Comparison of ENCODE assay signal across 9 mouse cellular contexts in the genomic region with DNA sequence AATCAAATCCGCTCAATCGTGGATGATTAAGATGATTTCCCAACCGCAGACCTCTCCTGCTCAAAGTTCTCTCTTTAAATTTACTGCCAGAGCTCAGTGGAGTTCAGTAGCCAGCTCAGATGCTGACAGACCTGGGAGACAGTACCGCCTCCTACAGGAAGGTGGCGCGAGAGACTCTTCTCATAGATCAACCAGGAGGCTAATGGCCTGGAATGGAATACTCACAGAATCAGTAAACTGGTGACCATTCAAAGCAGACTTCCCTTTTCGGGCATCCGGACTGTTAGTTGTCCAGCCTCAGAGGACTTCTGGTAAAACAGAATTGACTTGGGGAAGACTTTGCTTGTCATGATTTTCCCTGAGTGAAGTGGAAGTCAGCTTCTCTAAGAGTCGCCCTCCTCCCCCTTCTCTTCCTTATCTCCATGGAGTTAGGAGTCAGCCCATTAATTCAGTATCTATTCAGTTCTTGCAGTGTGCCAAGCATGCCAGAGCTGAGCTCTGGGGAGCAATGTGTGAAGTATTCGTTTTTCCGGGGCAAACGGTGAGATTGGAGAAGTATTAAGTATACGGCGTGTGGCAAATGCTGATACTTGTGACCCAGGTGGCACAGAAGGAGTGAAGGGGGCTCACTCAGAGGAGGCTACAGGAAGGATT.
DNase-seq lines count a peak whose midpoint lies in the region; ATAC-seq and TF ChIP-seq lines count a peak whose summit lies in the region.
"Had no signal": no experiment of that assay in that cellular context is flagged by ENCODE, and none has a peak within 500 bp of the region (broad histone marks: within the 10 kb centered on the region; RNA-seq: fewer than 3 reads in every experiment).

No protein-coding gene starts in this region.

- H3ac ChIP-seq in C2C12 (ENCODE audit: control insufficient read depth, insufficient read length, low read depth): no peak overlapping the region

- H3K9me3 ChIP-seq in forebrain, embryonic 10.5 days: no peaks in the 10 kb centered on the region
- H3K9me3 ChIP-seq in lung, postnatal 0 days (ENCODE audit: low read length): no peaks in the 10 kb centered on the region
- H3K9me3 ChIP-seq: embryonic facial prominence, embryonic 13.5 days had no signal

- no peak overlapping the region for H3K27ac ChIP-seq in forebrain, embryonic 10.5 days
- no peak overlapping the region for H3K27ac ChIP-seq in lung, postnatal 0 days (ENCODE audit: low read length)
- H3K27ac ChIP-seq: embryonic facial prominence, embryonic 13.5 days had no signal

- H3K9ac ChIP-seq in lung, postnatal 0 days (replicated peaks; ENCODE audit: low read depth): no peak overlapping the region
- H3K9ac ChIP-seq: embryonic facial prominence, embryonic 13.5 days had no signal

- no peak overlapping the region for H3K4me3 ChIP-seq in C2C12 (ENCODE audit: insufficient read depth, poor library complexity, severe bottlenecking)
- H3K4me3 ChIP-seq in forebrain, embryonic 10.5 days: no peak overlapping the region
- no peak overlapping the region for H3K4me3 ChIP-seq in lung, postnatal 0 days (ENCODE audit: low read depth, low read length)
- H3K4me3 ChIP-seq: embryonic facial prominence, embryonic 13.5 days had no signal

- peak overlapping the region; percentile 19; the same call in 1 of the 2 replicates for H3K4me2 ChIP-seq in lung, postnatal 0 days (replicated peaks; ENCODE audit: low read depth, low read length)
- H3K4me2 ChIP-seq: embryonic facial prominence, embryonic 13.5 days had no signal

- intact Hi-C loops in heart, postnatal 14 days (cut with DNase I): loop anchor here (2.0 kb wide), 1 partner anchor 574 kb away; no protein-coding TSS in a partner anchor

- no peaks in the 10 kb centered on the region; the same call in 1 of the 2 replicates for H3K4me1 ChIP-seq in forebrain, embryonic 10.5 days
- no peaks in the 10 kb centered on the region; the same call in 1 of the 2 replicates for H3K4me1 ChIP-seq in lung, postnatal 0 days (ENCODE audit: insufficient read depth, low read depth, low read length)
- H3K4me1 ChIP-seq: embryonic facial prominence, embryonic 13.5 days had no signal

- no peaks in the 10 kb centered on the region for H3K79me2 ChIP-seq in C2C12 (ENCODE audit: control insufficient read depth, insufficient read depth)

- WGBS in forebrain, embryonic 10.5 days: 50% methylated on average over 14 of the region's 14 CpGs
- 31% methylated on average over 14 of the region's 14 CpGs for WGBS in lung, postnatal 0 days

- H3K36me3 ChIP-seq in C2C12 (ENCODE audit: control insufficient read depth, insufficient read depth): no peaks in the 10 kb centered on the region
- H3K36me3 ChIP-seq in forebrain, embryonic 10.5 days (replicated peaks): no peaks in the 10 kb centered on the region
- H3K36me3 ChIP-seq in lung, postnatal 0 days (ENCODE audit: insufficient read depth, low read length): no peaks in the 10 kb centered on the region
- H3K36me3 ChIP-seq: embryonic facial prominence, embryonic 13.5 days had no signal

- no peaks in the 10 kb centered on the region for H3K27me3 ChIP-seq in C2C12 (ENCODE audit: control insufficient read depth, insufficient read depth, insufficient read length)
- H3K27me3 ChIP-seq in forebrain, embryonic 10.5 days (ENCODE audit: poor library complexity, severe bottlenecking): no peaks in the 10 kb centered on the region
- H3K27me3 ChIP-seq in lung, postnatal 0 days (replicated peaks; ENCODE audit: insufficient read depth, low read length): no peaks in the 10 kb centered on the region
- H3K27me3 ChIP-seq: embryonic facial prominence, embryonic 13.5 days had no signal

- DNase-seq in adrenal gland, postnatal 4 days (ENCODE audit: low spot score in 2 of 2): peak; percentile 27 to 31
- peak; percentile 70 for DNase-seq in forebrain, embryonic 10.5 days (ENCODE audit: extremely low spot score, low spot score)
- DNase-seq in heart, postnatal 14 days: peak; percentile 72 to 83
- DNase-seq in layer of hippocampus, adult 11-12 months (ENCODE audit: low spot score): peak; percentile 85
- DNase-seq in lung, postnatal 0 days (ENCODE audit: low spot score): peak; percentile 89
- peak; percentile 2 for DNase-seq in retina, adult 2 months (ENCODE audit: low read depth, low spot score)
- DNase-seq in thymus, postnatal 4 days: peak; percentile 71

- no peaks in the 10 kb centered on the region for H3K79me3 ChIP-seq in C2C12 (ENCODE audit: low read depth)

- TF ChIP-seq CTCF in C2C12 (IDR thresholded peaks at IDR 0.05; ENCODE audit: control insufficient read depth, insufficient read depth, insufficient read length): peak; percentile 50
- TF ChIP-seq CTCF in lung, postnatal 0 days (IDR thresholded peaks at IDR 0.05): peak; percentile 89

- TF ChIP-seq EP300 in lung, postnatal 0 days (IDR thresholded peaks at IDR 0.05): no peak

- peak; percentile 68 for ATAC-seq in lung, postnatal 0 days

TF ChIP-seq in C2C12, 6 proteins besides CTCF, POLR2A, EP300 and RAD21:
- TF ChIP-seq MYOG (IDR thresholded peaks at IDR 0.05; ENCODE audit: control insufficient read depth, extremely low read depth, insufficient read length) (no peak), MAX (IDR thresholded peaks at IDR 0.05) (no peak), FOSL1 (IDR thresholded peaks at IDR 0.05; ENCODE audit: insufficient read depth, low read length, poor library complexity, severe bottlenecking) (no peak), CEBPB (IDR thresholded peaks at IDR 0.05; ENCODE audit: low read depth) (no peak), USF1 (IDR thresholded peaks at IDR 0.05; ENCODE audit: low read depth) (no peak), MYOD1 (IDR thresholded peaks at IDR 0.05; ENCODE audit: control insufficient read depth, insufficient read length, low read depth) (no peak)

Comparison
In these comparisons a context has a peak if more than half of its experiments do, and no peak if none do; other contexts are left out.
1. DNase-seq: peak in every context shown above with its lines; median percentile 89 in lung, postnatal 0 days; 85 in layer of hippocampus, adult 11-12 months; 78 in heart, postnatal 14 days; 71 in thymus, postnatal 4 days; 70 in forebrain, embryonic 10.5 days; 29 in adrenal gland, postnatal 4 days; 2 in retina, adult 2 months.